Mouse (Mus musculus) lung, adult 2 months (tissue): ENCODE measurements around the gene Mpzl3.

ENCODE experiments used
- CTCF ChIP-seq: fragments of 200-500 bp; IDR thresholded peaks from 2 replicates; pipeline ENCODE4 v1.5.1; 2011; ENCODE audit warnings: mild to moderate bottlenecking, low read length, control low read depth; ENCODE audit not compliant: insufficient read depth
- POLR2A ChIP-seq: fragments of 200-500 bp; IDR thresholded peaks from 2 replicates; pipeline ENCODE4 v1.6.1; 2011; ENCODE audit warnings: low read depth, mild to moderate bottlenecking, control low read depth, low read length, borderline replicate concordance; ENCODE audit errors: extremely low read depth

DNA sequence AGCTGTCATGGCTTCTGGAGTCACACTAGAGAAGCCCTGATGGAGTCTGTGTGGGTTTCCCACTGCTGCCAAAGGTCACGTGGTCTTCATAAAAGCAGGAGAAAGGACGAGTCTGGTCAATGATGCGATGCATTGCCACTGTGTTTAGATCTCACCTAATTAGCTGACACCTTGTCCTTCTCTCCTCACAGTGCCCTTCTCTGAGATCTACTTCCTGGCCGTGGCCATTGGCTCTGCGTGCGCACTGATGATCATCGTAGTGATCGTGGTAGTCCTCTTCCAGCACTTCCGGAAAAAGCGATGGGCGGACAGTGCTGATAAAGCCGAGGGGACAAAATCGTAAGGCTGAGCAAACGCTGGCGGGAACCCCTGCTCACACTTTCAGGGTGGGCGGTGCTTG lies 8.0 kb upstream of the Mpzl3 start:
- TF ChIP-seq CTCF (no peak), POLR2A (no peak)
